Mouse (Mus musculus): Measurements from ENCODE around the gene Pxk.

Gene Pxk

DNA sequence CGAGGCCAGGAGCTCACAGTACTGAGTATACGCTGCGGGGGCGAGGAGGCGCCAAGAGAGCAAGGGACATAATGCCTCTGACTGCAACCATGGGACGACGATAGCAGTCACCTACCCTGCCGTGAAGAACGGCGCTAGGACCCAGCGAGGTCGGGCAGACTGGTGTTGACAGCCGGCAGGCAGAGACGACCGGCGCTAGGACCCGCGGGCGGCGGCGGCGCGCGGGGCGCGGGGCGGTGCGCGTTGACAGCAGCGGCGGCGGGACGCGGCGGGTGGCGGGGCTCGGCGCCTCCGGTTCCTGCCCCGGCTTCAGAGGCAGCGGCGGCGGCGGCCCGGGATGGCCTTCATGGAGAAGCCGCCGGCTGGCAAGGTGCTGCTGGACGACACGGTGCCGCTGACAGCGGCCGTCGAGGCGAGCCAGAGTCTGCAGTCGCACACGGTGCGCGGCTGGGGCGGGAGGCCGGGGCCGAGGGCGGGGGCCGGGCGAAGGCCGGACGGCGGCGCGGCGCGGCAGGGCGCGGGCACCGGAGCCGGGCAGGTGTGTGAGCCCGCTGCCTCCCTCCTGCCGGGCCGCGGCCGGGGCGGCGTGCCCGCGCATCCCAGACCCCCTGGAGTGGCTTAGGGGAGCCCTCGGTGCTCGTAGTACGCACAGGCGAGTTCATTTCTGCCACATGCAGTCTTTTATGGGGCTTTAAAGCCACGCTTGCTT is at the start of gene Pxk:
Gene Pxk, plus strand, starts transcription at position 234 of the 709 bp plus-strand sequence.
- peak; percentile 95 to 97 for DNase-seq

DNA sequence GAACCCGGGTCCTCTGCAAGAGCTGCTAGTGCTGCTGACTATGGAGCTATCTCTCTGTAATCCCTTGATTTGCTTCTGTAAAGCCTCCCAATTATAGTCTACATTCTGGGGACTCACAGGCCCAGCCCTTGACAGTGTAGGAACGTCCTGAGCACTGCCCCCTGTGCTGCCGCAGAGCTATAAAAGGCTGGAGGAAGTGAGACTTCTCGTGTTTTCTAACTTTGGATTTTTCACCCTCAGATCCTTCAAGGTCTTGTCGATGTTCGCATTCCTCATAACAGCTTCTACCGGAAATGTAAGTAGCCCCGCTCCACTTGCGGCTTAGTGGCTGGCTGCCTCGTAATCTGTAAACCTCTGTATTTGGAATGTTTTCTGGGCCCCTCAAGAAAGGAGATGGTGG is 48.7 kb upstream of the Pxk start:
- no peak for DNase-seq

DNA sequence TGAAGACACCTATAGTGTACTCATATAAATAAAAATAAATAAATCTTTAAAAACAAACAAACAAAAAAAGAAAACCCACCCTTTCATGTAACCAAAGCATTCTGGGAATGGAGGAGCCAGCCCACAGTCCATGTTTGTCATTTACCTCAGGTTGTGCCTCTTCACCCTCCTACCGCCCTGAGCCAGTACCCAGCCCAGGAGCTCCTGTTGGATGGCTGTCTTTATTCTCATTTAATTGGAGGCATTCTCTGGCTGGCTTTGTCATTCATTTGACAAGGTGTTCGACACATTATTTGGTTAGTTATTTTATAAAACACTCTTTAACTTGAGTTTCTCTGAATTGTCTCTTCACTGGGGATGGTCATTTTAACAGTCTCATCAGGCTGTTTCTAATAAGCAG is 46.1 kb upstream of the Pxk start:
- DNase-seq: no peak

DNA sequence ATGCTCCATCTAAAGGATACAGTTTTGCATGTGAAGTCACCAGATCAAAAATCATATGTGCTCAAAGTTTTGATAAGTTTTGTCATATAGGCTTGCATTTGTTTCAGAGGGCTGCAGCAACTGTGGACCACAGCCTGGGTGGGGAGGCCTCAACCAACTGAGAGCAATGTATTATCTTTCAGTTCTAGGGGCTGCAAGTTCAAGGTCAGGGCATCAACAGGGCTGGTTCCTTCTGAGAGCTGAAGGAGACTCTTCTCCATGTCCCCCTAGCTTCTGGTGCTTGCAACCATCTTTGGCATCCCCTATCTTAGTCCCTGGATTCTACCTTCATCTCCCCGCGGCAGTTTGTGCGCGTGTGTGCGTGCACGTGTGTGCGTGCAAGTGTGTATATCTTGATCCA is 45.4 kb upstream of the Pxk start:
- no peak for DNase-seq

DNA sequence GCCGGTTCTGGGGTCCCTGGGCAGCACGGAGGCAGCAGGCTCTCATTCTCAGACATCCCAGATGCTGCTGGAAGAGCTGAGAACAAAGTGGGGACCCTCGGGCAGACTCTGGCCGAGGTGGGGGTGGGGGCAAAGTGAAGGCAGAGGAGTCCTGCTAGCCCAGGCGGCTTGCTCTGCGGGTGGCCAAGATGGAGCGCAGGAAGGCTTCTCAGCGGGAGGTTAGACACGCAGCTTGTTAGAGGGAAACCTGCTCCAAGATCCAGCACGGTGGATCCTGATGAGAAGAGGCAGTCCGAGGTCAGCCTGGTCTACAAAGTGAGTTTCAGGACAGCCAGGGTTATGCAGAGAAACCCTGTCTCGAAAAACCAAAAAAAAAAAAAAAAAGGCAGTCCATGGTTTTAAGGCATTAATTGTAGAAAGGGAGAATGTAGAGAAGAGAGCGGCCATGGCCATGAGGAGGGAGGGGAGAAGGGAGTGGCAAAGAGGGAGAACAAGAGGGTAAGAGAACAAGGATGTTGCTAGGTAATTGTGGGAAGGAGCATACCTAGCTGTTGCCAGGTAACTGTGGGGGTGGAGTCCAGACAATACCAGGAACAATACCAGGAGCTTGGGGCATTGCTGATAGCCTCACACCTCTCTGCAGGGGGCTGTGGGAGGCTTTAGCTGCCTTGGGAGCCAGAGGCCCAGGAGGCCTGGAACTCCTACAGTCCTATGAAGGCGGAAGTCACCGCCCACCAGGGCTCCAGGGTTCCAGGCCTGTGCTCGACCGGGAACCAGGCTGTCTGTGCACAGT is 43.5 kb upstream of the Pxk start:
- peak in 1 of 2 experiments; percentile 28 for DNase-seq

DNA sequence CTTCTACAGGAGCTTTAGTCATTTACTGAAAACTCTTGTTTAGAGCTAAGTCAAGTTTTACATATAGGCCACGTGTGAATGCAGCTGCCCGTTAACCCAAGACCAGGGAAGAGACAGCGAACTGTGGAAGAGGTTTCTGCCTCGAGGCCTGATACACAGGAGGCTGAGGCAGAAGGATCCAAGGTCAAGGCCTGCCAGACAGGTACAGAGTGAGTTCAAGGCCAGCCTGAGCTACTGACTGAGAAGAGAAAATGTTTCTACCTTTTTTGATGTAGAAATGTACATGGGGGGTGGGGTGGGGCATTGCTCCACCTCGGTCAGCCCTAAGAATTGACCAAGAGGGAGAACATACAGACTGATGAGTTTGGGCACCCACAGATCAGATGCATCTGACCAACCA is 41.9 kb upstream of the Pxk start:
- DNase-seq: no peak

DNA sequence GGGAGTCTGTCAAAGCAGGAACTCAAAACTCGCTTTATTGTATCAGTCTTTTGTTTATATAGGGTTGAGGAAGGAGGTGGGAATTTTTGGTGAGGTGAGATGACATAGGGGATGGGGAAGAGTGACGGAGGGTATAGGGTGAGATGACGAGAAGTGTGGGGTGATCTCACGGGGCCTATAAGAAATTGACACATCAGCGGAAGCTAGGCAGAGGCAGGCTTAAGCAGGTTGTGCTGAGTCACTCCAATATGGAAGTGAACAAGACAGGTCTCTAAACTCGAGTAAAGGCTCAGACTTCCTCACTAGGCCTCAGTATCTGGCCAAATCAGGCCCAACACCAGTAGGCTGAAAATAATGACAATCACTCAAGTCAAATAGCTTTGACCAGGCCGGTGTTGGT is 38.1 kb upstream of the Pxk start:
- DNase-seq: no peak

DNA sequence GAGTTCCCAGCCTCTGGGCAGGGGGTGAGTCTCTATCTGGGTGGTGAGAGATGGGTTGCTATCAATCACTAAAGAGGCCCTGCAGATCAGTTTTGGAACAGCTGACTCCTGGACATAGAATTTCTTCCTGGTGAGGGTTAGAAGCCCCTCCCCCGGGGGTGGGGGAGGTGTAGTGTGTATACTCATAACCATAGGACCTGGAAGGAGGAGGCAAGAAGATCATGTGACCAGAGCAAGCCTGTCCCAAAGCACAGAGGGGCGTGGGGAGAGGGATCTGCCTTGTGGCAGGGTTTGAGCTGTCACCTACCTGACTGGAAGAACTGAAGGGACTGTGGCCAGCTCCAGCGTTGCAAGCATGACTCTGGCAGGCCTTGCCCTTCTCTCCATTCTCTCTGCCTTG is 35.9 kb upstream of the Pxk start:
- DNase-seq: no peak

DNA sequence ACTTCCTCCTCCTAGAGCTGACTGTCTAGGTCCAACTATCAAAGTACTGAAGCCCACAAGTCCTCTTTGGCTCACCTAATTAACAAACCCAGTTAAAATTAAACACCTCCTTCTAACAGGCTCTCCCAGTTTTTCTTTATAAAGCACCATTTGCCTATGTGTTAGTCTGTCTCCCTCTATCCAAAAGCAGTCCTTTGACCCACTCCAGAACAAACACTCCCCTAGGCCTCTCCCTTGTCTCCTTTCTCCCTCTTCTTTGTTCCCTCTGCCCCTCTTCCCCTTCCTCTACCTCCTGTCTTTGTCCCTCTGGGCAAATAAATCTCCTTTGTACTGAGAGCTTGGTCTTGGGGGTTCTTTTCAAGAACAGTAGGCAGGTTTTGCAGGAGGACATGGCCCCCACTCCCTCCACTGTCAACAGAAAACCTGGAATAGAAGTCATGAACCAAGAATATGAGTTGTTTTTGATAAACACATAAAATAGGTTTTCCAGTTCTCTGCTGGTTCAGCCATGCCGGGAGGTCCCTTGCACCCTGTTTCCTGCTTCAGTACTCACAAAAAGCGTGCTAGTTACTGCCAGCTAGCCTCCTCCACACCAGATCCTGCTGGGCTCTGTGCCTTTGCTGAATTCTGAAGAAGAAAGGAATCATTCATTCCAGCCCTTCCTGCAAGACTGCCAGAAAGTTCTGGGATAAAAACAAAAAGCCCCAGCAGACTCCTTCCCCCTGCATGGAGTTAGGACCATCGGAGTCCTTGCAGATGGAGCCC is 35.3 kb upstream of the Pxk start:
- peak; percentile 6 to 18 for DNase-seq

DNA sequence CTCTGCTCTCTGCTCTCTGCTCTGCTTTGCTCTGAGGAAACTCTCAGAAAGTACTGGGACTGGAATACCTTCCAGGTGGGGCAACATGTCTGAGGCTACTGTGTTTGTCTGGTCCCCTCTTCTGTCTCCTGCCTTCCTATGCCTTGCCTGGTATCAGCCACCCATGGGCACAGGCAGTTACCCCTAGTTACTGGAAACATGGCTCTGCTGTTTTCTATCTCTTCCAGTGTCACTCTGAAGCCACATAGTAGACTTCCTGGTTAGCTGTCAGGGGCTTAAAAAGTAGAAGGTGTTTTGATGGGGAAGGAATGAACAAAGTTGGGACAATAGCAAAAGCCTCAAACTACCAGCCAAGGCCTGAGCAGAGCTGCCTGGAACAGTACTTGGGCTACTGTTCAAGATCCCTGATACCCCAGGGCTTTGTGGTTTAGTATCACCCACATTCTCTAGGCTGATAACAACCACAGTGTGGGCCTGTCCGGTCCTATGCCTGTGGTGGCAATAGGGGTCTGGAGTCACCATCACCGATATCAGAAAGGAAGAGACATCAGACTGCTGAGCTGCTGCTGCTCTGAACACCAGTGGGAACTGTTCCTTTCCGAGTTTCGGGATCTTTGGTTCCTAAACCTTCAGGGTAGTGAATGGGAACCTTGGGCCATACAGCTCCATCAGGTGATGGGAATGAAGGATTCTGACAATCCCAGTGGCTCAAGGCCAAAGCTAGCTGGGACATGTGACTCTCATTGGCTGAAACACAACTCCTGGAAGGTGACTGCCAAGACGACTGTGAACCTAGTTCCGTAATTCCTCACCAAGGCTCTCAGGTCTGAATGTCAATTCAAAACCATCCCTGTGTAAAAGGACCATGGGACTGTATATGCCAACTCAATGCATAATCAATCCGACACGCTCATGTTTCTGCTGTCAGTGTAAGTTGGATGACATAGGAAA is 33.9 kb upstream of the Pxk start:
- DNase-seq: peak; percentile 71 to 76

DNA sequence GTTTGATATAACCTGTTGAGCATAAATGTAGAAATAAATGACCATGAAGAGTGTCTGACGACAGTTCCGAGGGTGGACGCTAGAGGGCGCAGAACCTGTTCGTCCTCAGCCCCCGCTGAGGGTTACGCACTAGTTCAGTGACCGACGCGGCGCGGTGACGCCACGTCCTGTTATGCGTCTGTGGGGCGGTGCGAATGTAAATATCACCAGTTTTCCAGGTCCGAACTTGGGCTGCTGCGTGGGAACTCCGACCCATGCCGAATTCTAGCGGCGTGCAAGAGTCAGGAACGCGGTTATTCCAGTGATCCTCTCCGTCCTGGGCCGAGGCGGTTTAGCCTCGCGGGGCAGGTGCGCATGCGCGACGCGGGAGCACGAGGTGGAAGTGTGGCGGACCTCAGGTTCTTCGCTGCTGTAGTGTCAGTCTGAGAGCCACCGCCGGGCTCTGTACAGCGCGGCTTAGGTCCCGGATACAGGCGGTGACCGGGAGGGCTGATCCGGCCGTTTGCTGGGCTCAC is 17.8 kb upstream of the Pxk start, which contains the start of gene Rpp14:
Gene Rpp14, plus strand, starts transcription at position 203 of the 515 bp plus-strand sequence.
- DNase-seq: peak; percentile 98 to 99

DNA sequence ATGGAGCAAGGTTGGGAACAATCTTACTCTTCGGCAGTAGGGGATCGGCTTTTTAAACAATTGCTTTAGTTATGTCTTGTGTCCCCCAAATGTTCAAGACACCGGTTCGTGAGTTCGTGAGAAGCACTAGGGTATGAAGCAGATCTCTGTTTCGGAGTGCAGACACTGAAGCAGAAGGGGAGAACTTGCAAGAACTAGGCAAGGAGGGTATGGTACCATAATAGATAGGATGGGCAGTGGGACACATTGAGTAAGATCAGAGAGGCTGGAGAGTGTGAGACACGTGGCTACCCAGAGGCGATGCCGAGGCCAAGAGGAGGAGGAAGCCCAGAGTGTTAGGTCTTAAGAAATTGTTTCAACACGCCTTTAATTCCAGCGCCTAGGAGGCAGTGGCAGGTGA is 17.3 kb upstream of the Pxk start:
- peak; percentile 14 to 46 for DNase-seq

DNA sequence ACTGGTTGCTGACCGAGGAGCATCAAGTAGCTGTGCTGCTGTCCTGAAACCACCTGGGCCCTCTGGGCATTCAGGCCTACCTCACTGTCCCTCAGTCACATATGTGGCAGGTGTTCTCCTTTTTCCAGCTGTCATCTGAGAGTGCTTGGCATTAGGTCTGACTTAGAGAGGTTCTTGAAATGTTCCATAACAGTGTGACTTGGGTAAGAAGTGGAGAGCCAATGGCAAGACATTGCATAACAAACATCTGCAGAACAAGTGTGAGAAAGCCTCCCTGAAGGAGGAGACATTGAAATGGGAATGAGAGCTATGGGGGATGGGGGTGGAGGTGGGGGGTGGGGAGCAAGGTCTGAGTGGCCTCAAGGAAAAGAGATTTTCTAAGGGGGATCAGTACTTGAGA is 15.1 kb upstream of the Pxk start:
- no peak for DNase-seq

DNA sequence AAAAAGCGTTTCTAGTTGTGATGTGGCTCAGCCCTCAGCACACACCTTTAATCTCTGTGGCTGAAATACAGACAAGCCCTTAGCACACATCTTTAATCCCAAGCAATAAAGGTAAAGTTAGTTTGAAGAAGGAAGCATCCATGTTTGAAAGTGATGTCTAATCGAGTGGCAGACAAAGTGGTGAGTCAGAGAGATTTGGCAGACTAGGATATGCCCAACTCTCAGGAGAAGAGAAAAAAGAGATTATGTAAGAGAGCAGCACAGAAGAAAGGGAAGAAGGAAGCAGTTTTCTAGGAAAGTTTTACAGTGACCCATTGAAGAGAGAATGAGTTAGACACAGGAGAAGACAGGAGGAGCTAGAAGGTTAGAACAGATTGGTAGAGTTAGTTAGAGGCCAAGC is 9.0 kb upstream of the Pxk start:
- DNase-seq: no peak

DNA sequence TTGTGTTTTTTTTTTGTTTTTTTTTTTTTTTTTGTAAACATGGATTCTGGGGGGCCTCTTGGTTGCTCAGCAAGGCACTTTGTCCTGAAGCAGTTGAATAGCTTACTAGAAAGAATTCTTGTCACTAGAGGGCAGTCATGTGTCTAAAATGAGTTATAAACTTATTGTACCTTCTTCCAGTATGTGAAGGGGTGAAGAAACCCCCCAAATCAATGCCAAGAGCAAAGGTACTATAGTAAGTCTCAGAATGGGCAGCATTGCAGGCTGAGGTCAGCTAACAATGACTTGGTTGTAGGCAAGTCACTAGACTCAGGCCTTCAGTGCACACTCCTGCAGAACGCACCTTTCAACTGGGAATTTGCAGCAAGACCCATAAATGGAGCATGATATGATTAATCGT is 5.4 kb upstream of the Pxk start:
- peak in 1 of 2 experiments; percentile 77 for DNase-seq

DNA sequence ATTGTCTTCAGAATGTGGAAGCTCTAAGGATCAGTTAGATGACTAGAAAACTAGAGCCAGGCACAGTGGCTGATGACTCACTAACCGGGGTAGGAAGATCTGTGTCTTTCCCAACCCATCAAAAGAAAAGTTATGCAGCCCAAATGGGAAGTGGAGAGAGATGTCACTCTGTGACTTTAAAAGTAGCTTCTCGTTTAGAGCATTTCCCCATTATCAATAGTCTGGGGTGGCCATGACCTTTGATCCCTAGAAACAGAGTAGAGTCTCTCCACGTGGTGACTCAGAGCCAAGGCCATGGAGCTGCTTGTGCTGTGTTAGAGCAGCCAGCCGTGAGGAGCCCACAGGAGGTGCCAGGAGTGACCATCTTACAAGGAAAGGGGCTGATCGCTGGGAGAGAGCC is 4.6 kb upstream of the Pxk start:
- DNase-seq: no peak

DNA sequence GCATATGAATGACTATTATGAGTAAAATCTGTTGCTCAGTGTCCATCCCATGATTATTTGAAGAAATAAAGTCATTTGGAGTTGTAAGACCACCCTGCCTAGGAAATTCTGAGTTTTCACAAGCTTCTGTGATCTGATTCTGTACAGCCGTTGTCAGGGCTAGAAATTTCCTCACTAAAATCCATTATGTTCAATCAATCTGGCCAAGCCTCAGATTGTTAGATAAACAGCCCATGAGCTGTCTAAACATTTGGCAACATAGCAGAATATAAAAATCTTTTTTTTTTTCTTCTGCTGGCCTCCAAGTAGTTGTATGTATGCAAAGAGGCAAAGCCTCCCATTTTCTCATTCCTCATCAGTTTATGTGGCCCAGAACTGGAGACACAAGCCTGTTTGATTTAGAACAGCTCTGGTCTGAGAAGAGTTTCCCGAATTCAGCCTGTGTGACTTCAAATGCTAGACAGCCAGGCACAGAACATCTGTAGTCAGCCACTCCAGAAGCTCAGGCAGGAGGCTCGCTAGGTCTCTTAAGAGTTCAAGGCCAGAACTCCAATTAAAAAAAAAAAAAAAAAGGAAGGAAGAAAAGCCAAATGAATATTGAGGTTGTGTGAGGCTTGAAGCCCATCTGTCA is 3.0 kb upstream of the Pxk start:
- DNase-seq: no peak

DNA sequence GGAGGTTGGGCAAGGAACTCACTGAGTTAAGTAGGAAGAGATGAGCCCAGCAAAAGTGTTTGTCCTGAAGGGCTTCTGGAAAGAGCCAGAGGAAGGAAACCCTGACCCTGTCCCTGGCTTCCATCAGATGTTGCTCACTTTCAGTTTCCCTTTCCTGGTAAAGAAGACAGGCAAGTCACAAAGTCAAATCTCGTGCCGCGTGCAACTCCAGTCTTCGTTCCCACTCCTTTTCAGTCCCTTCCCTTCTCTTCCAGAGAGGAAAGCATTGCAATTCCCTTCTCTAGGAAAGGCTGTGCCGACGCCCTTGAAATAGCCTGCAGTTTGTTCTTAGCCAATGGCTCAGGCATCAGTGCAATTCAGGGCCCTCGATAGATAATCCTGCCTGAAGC is 2.5 kb upstream of the Pxk start:
- DNase-seq: no peak

DNA sequence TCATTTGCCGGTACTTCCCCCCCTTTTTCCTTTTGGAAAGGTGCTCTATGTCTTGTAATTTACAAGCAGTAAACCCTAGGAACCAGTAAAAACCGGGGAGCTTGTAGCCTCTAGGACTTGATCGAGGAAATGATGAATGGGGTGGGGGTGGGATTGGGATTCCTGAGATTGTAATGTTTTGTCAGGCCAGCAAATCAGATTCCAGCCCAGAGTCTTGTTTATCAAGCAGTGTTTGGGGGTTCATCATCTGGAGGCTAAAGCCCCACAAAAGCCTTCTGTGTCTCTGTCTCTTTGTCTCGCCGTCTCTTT is 630 bp downstream of the Pxk start:
- DNase-seq: no peak

DNA sequence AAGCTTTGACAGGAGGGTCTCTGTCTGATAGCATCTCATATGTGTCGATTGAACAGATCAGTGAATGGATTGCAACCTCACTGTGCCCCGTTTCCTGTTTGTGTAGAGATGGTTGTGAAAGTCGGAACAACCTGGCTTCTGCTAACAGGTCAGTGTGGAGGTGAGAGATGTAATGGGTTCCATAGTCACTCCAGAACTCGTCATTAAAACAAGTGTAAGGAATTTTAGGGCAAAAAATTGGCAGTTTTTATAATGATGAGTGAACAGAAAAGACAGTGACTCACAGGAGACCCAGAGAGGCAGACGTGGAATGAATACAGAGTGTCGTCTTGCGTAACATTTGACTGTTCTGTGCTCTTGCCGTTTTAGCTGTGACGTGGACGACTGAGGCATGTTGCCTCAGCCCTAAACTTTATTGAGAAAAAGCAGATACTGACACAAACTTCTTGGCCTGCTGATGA is 1.6 kb downstream of the Pxk start:
- DNase-seq: no peak

DNA sequence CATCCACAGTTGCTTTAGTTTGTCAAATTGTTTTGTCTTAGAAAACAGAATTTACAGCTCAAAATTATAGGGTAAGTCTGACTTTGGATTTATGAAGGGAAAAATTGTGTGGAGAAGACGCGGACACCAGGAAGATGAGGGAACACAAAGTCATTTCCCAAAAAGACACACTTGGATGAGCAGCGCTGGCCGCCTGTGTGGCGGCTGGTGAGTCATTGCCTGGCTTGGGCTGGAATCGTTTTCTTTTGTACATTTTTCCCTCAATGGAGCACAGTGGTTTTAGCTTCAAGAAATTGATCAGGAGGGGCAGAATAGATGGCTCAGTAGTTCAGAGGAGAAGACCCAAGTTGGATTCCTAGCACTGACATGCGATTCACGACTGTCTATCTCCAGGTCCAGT is 3.9 kb downstream of the Pxk start:
- no peak for DNase-seq

DNA sequence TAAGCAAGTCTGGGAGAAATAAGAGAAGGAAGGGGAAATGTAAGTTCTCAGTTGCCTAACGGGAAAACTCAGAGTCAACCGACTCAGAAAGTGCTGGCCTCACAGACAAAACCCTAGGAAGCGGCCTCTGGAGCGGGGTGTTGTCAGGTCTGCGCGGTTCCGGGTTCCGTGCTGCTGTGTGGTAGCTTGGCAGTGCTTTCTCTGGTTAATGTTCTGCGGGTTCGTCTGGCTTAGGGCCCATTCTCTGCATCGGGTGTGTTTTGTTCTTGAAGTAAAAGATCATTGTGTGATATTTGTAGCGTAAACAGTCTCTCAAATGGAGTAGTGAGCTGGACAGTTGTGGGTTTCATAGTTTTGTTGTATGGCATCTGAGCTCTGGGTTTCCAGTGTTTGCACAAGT is 4.7 kb downstream of the Pxk start:
- no peak for DNase-seq
